8 mouse cellular contexts compared by ENCODE assay signal in the genomic region with DNA sequence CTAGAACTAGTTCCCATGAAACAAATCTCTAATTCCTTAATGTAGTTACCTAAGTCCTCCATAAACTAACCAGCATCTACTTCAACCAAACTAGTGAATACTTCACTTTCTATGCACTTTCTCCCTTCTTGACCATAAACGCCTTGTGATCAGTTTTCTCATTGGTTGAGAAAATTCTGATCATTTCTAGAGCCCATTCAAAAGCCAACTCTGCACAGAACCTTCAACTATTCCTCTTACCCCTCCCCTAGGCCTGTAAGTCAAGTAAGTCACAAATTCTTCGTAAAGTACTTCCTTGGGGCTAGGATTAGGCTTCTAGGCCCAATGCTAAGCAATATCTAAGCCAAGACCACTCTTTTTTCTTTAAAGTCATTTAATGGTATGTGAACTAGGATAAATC. TPM values are rescaled to one million over a fixed set of nuclear protein-coding genes. Genes with fewer than 3 reads are reported as not detected.
A peak's percentile ranks its signal among the peaks of the same experiment; 100 is the strongest.
DNase-seq lines count a peak whose midpoint lies in the region; ATAC-seq and TF ChIP-seq lines count a peak whose summit lies in the region.

No protein-coding gene starts in this region.

- H3K4me2 ChIP-seq in heart, embryonic 13.5 days, result peak overlapping the region; percentile 82
- H3K4me2 ChIP-seq in forebrain, embryonic 13.5 days, result peak overlapping the region; percentile 82
- H3K4me2 ChIP-seq in liver, embryonic 15.5 days, result peak overlapping the region; percentile 70

- H3K4me3 ChIP-seq in heart, embryonic 13.5 days, result peak overlapping the region; percentile 96
- peak overlapping the region; percentile 97 for H3K4me3 ChIP-seq in E14TG2a.4 (replicated peaks; ENCODE audit: low read length)
- H3K4me3 ChIP-seq in forebrain, embryonic 13.5 days, result peak overlapping the region; percentile 94
- H3K4me3 ChIP-seq in liver, embryonic 15.5 days (replicated peaks), result peak overlapping the region; percentile 89

- H3K9me3 ChIP-seq in heart, embryonic 13.5 days, result no peaks in the 10 kb centered on the region
- no peaks in the 10 kb centered on the region for H3K9me3 ChIP-seq in E14TG2a.4 (ENCODE audit: low read length)
- no peaks in the 10 kb centered on the region for H3K9me3 ChIP-seq in forebrain, embryonic 13.5 days (replicated peaks)
- H3K9me3 ChIP-seq in liver, embryonic 15.5 days (replicated peaks), result no peaks in the 10 kb centered on the region

- DNase-seq in heart, adult 9 months (ENCODE audit: low spot score in 2 of 2), result no peak
- no peak for DNase-seq in B cell, adult 2 months
- no peak for DNase-seq in yolk sac, embryonic 10.5 days (ENCODE audit: low spot score)
- no peak for DNase-seq in gastrocnemius, postnatal 4 days (ENCODE audit: low spot score in 2 of 2)

- ATAC-seq in heart, embryonic 13.5 days (ENCODE audit: extremely low read depth, insufficient number of reproducible peaks, low FRiP score, low TSS enrichment), result no peak
- no peak for ATAC-seq in forebrain, embryonic 13.5 days
- no peak for ATAC-seq in liver, embryonic 15.5 days (ENCODE audit: insufficient read depth)

- 8% methylated on average over 2 of the region's 2 CpGs for WGBS in heart, embryonic 13.5 days
- WGBS in forebrain, embryonic 13.5 days, result 14% methylated on average over 2 of the region's 2 CpGs
- WGBS in liver, embryonic 15.5 days (ENCODE audit: insufficient replicate concordance), result 3% methylated on average over 2 of the region's 2 CpGs

- peak overlapping the region; percentile 93 for H3K27ac ChIP-seq in heart, embryonic 13.5 days (replicated peaks)
- no peak overlapping the region for H3K27ac ChIP-seq in forebrain, embryonic 13.5 days
- H3K27ac ChIP-seq in liver, embryonic 15.5 days (replicated peaks), result peak overlapping the region; percentile 93; the same call in 1 of the 2 replicates

- H3K36me3 ChIP-seq in heart, embryonic 13.5 days, result peaks cover 17% of the 10 kb centered on the region
- H3K36me3 ChIP-seq in E14TG2a.4 (ENCODE audit: insufficient read depth, low read length), result peaks cover 47% of the 10 kb centered on the region
- peaks cover 11% of the 10 kb centered on the region for H3K36me3 ChIP-seq in forebrain, embryonic 13.5 days (ENCODE audit: poor library complexity, severe bottlenecking)
- peaks cover 21% of the 10 kb centered on the region for H3K36me3 ChIP-seq in liver, embryonic 15.5 days (replicated peaks)

- no peak for TF ChIP-seq CTCF in E14TG2a.4 (conservative IDR thresholded peaks at IDR 0.05; ENCODE audit: low read length)

- no peaks in the 10 kb centered on the region for H3K27me3 ChIP-seq in heart, embryonic 13.5 days (replicated peaks)
- no peaks in the 10 kb centered on the region for H3K27me3 ChIP-seq in E14TG2a.4 (ENCODE audit: insufficient read depth, low read length)
- peaks cover 8% of the 10 kb centered on the region; the same call in 1 of the 2 replicates for H3K27me3 ChIP-seq in forebrain, embryonic 13.5 days
- H3K27me3 ChIP-seq in liver, embryonic 15.5 days, result peaks cover 4% of the 10 kb centered on the region; the same call in 1 of the 2 replicates

- H3K4me1 ChIP-seq in heart, embryonic 13.5 days, result peaks cover 26% of the 10 kb centered on the region
- peaks cover 70% of the 10 kb centered on the region for H3K4me1 ChIP-seq in E14TG2a.4 (replicated peaks; ENCODE audit: low read depth, low read length)
- H3K4me1 ChIP-seq in forebrain, embryonic 13.5 days, result peaks cover 23% of the 10 kb centered on the region
- H3K4me1 ChIP-seq in liver, embryonic 15.5 days (replicated peaks), result peaks cover 26% of the 10 kb centered on the region

- peak overlapping the region; percentile 98 for H3K9ac ChIP-seq in heart, embryonic 13.5 days
- peak overlapping the region; percentile 91 for H3K9ac ChIP-seq in forebrain, embryonic 13.5 days
- H3K9ac ChIP-seq in liver, embryonic 15.5 days, result peak overlapping the region; percentile 93

RNA-seq across cellular contexts. Expression of gene Eif2s2, which starts 1.1 kb away (rescaled TPM):
- 63.9 and 70.2 TPM in 2 replicates for polyA plus RNA-seq in heart, embryonic 13.5 days (2015; fragmentation: Nextera tagmentation; extraction: Ambion mirVana)
- 88.1 and 97.0 TPM in 2 replicates for polyA plus RNA-seq in forebrain, embryonic 13.5 days (2015; fragmentation: Nextera tagmentation; extraction: Ambion mirVana)
- 48.1 and 59.3 TPM in 2 replicates for polyA plus RNA-seq in liver, embryonic 15.5 days (2015; fragmentation: Nextera tagmentation; extraction: Ambion mirVana)
- 100 to 1,000 TPM in 1 of 2 experiments, 10 to 100 TPM in 1; 93.3 to 108 TPM for total RNA-seq in gastrocnemius, postnatal 4 days (2021)
